Mouse (Mus musculus): Measurements from ENCODE around the gene Sox13. TPM values are rescaled to one million over a fixed set of nuclear protein-coding genes. Genes with fewer than 3 reads are reported as not detected.

Sox13 gene
- total and polyA plus RNA-seq, 3 experiments, result 0.11 to 0.38 (median 0.27) TPM

GRCm38 (mm10) chr1:133467905-133468304, 43.7 kb upstream of the Sox13 start:
- no peaks in the 10 kb centered on the region for H3K4me1 ChIP-seq (ENCODE audit: insufficient read depth, low read depth, low read length)
- ATAC-seq (ENCODE audit: extremely low read depth, insufficient number of reproducible peaks, low FRiP score, poor library complexity, severe bottlenecking) (no peak), DNase-seq (ENCODE audit: low spot score) (no peak)
- no peak overlapping the region for H3K4me3 ChIP-seq (ENCODE audit: low read depth, low read length)
- TF ChIP-seq CTCF (IDR thresholded peaks at IDR 0.05; ENCODE audit: low read depth, low read length), result no peak
- TF ChIP-seq GATA2 (IDR thresholded peaks at IDR 0.05; ENCODE audit: borderline replicate concordance, low read depth, low read length), result no peak
- no peak for TF ChIP-seq TAL1 (conservative IDR thresholded peaks at IDR 0.05; ENCODE audit: low read depth, low read length)
- no peak for TF ChIP-seq POLR2AphosphoS5 (IDR thresholded peaks at IDR 0.05; ENCODE audit: insufficient replicate concordance, low read depth, low read length)
- no peak for TF ChIP-seq GATA1 (IDR thresholded peaks at IDR 0.05; ENCODE audit: borderline replicate concordance, low read length)
- H3K9me3 ChIP-seq (replicated peaks), result no peaks in the 10 kb centered on the region
- H3K36me3 ChIP-seq (replicated peaks), result no peaks in the 10 kb centered on the region
- H3K27me3 ChIP-seq (ENCODE audit: insufficient read depth, low read length), result peaks cover 9% of the 10 kb centered on the region; the same call in 1 of the 2 replicates

DNA sequence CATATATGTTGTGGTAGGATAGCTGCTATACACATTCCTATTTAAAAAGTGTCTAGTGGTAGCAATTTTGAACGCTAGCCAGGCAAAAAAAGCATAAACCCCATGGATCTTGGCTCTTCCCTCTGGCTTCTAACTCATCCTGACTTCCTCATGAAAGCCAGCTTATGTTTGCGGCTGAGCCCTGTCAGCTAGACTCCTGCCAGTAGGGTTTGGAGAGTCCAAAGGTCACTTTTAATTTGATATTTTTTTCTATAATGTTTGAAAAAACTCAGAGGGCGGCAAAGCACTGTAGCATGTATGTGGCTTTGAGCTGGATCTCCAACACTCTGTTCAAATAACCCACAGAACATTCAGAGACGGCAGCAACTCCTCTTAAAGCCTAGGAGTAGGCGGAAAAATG, 39.0 kb upstream of the Sox13 start:
- ATAC-seq (ENCODE audit: extremely low read depth, insufficient number of reproducible peaks, low FRiP score, poor library complexity, severe bottlenecking), result no peak
- no peaks in the 10 kb centered on the region for H3K9me3 ChIP-seq (replicated peaks)

GRCm38 (mm10) chr1:133460996-133461395, 36.8 kb upstream of the Sox13 start:
- Histone ChIP-seq H3K4me3 (ENCODE audit: low read depth, low read length) (no peak overlapping the region), H3K36me3 (replicated peaks) (no peaks in the 10 kb centered on the region), H3K9me3 (replicated peaks) (no peaks in the 10 kb centered on the region), H3K27me3 (ENCODE audit: insufficient read depth, low read length) (no peaks in the 10 kb centered on the region), H3K4me1 (ENCODE audit: insufficient read depth, low read depth, low read length) (no peaks in the 10 kb centered on the region)
- TF ChIP-seq GATA1 (IDR thresholded peaks at IDR 0.05; ENCODE audit: borderline replicate concordance, low read length) (no peak), POLR2AphosphoS5 (IDR thresholded peaks at IDR 0.05; ENCODE audit: insufficient replicate concordance, low read depth, low read length) (no peak), GATA2 (IDR thresholded peaks at IDR 0.05; ENCODE audit: borderline replicate concordance, low read depth, low read length) (no peak), TAL1 (conservative IDR thresholded peaks at IDR 0.05; ENCODE audit: low read depth, low read length) (no peak), CTCF (IDR thresholded peaks at IDR 0.05; ENCODE audit: low read depth, low read length) (no peak)
- ATAC-seq (ENCODE audit: extremely low read depth, insufficient number of reproducible peaks, low FRiP score, poor library complexity, severe bottlenecking), result no peak
- no peak for DNase-seq (ENCODE audit: low spot score)

More for the DNA sequence above, 39.0 kb upstream of the Sox13 start:
- Histone ChIP-seq H3K4me3 (ENCODE audit: low read depth, low read length) (no peak overlapping the region), H3K27me3 (ENCODE audit: insufficient read depth, low read length) (peaks cover 4% of the 10 kb centered on the region; the same call in 1 of the 2 replicates), H3K4me1 (ENCODE audit: insufficient read depth, low read depth, low read length) (no peaks in the 10 kb centered on the region), H3K36me3 (replicated peaks) (no peaks in the 10 kb centered on the region)
- no peak for DNase-seq (ENCODE audit: low spot score)
- TF ChIP-seq POLR2AphosphoS5 (IDR thresholded peaks at IDR 0.05; ENCODE audit: insufficient replicate concordance, low read depth, low read length) (no peak), TAL1 (conservative IDR thresholded peaks at IDR 0.05; ENCODE audit: low read depth, low read length) (no peak), GATA2 (IDR thresholded peaks at IDR 0.05; ENCODE audit: borderline replicate concordance, low read depth, low read length) (no peak), GATA1 (IDR thresholded peaks at IDR 0.05; ENCODE audit: borderline replicate concordance, low read length) (no peak), CTCF (IDR thresholded peaks at IDR 0.05; ENCODE audit: low read depth, low read length) (no peak)

GRCm38 (mm10) chr1:133456097-133456496, 31.9 kb upstream of the Sox13 start:
- no peaks in the 10 kb centered on the region for H3K4me1 ChIP-seq (ENCODE audit: insufficient read depth, low read depth, low read length)
- TF ChIP-seq GATA1 (IDR thresholded peaks at IDR 0.05; ENCODE audit: borderline replicate concordance, low read length) (no peak), POLR2AphosphoS5 (IDR thresholded peaks at IDR 0.05; ENCODE audit: insufficient replicate concordance, low read depth, low read length) (no peak), TAL1 (conservative IDR thresholded peaks at IDR 0.05; ENCODE audit: low read depth, low read length) (no peak), GATA2 (IDR thresholded peaks at IDR 0.05; ENCODE audit: borderline replicate concordance, low read depth, low read length) (no peak), CTCF (IDR thresholded peaks at IDR 0.05; ENCODE audit: low read depth, low read length) (no peak)
- no peak for DNase-seq (ENCODE audit: low spot score)
- H3K36me3 ChIP-seq (replicated peaks), result no peaks in the 10 kb centered on the region
- no peak for ATAC-seq (ENCODE audit: extremely low read depth, insufficient number of reproducible peaks, low FRiP score, poor library complexity, severe bottlenecking)
- H3K27me3 ChIP-seq (ENCODE audit: insufficient read depth, low read length), result peaks cover 5% of the 10 kb centered on the region; the same call in 1 of the 2 replicates
- no peaks in the 10 kb centered on the region for H3K9me3 ChIP-seq (replicated peaks)
- no peak overlapping the region for H3K4me3 ChIP-seq (ENCODE audit: low read depth, low read length)

- TF ChIP-seq GATA2 (IDR thresholded peaks at IDR 0.05; ENCODE audit: borderline replicate concordance, low read depth, low read length), result no peak
- no peak for TF ChIP-seq TAL1 (conservative IDR thresholded peaks at IDR 0.05; ENCODE audit: low read depth, low read length)
- Histone ChIP-seq H3K27me3 (ENCODE audit: insufficient read depth, low read length) (peaks cover 11% of the 10 kb centered on the region), H3K9me3 (replicated peaks) (no peaks in the 10 kb centered on the region), H3K4me3 (ENCODE audit: low read depth, low read length) (no peak overlapping the region), H3K36me3 (replicated peaks) (no peaks in the 10 kb centered on the region), H3K4me1 (ENCODE audit: insufficient read depth, low read depth, low read length) (no peaks in the 10 kb centered on the region)
- ATAC-seq (ENCODE audit: extremely low read depth, insufficient number of reproducible peaks, low FRiP score, poor library complexity, severe bottlenecking) (no peak), DNase-seq (ENCODE audit: low spot score) (no peak)
Observed at GRCm38 (mm10) chr1:133452564-133453165, 28.5 kb upstream of the Sox13 start.

- H3K4me1 ChIP-seq (ENCODE audit: insufficient read depth, low read depth, low read length), result no peaks in the 10 kb centered on the region
- H3K9me3 ChIP-seq (replicated peaks), result no peaks in the 10 kb centered on the region
- peaks cover 11% of the 10 kb centered on the region for H3K27me3 ChIP-seq (ENCODE audit: insufficient read depth, low read length)
- ATAC-seq (ENCODE audit: extremely low read depth, insufficient number of reproducible peaks, low FRiP score, poor library complexity, severe bottlenecking), result no peak
- no peak for TF ChIP-seq TAL1 (conservative IDR thresholded peaks at IDR 0.05; ENCODE audit: low read depth, low read length)
- no peak for TF ChIP-seq GATA2 (IDR thresholded peaks at IDR 0.05; ENCODE audit: borderline replicate concordance, low read depth, low read length)
- no peak for TF ChIP-seq CTCF (IDR thresholded peaks at IDR 0.05; ENCODE audit: low read depth, low read length)
- no peak for TF ChIP-seq GATA1 (IDR thresholded peaks at IDR 0.05; ENCODE audit: borderline replicate concordance, low read length)
- no peak for TF ChIP-seq POLR2AphosphoS5 (IDR thresholded peaks at IDR 0.05; ENCODE audit: insufficient replicate concordance, low read depth, low read length)
- H3K36me3 ChIP-seq (replicated peaks), result no peaks in the 10 kb centered on the region
- no peak for DNase-seq (ENCODE audit: low spot score)
- H3K4me3 ChIP-seq (ENCODE audit: low read depth, low read length), result no peak overlapping the region
Observed at GRCm38 (mm10) chr1:133451869-133452563, 27.8 kb upstream of the Sox13 start.

Data from G1E (cell line).